Mouse (Mus musculus): Measurements from ENCODE around the gene Ppp1r1a.

The Ppp1r1a gene

DNA sequence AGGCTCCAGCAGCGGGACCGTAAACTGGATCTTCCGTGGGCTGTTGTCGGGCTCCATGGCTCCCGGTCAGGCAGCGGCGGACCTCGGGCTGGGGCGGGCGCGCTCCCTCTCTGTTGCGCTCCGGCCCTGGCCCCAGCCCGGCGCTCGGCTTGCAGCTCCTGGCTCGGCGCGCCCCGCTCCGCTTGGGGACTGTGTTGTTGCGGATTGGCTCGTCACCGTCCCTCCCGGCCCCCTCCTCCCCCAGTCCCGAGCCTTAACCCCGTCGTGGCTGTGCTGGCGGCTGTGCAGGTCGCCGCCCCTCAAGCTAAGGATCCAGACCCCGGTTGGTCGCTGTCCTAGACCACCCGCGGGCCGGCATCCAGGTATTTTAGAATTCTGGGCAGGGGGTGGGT lies at the start of gene Ppp1r1a:
TSS of gene Ppp1r1a (minus strand) at position 182 of the 392 bp plus-strand sequence.
- DNase-seq: peak; percentile 76

DNA sequence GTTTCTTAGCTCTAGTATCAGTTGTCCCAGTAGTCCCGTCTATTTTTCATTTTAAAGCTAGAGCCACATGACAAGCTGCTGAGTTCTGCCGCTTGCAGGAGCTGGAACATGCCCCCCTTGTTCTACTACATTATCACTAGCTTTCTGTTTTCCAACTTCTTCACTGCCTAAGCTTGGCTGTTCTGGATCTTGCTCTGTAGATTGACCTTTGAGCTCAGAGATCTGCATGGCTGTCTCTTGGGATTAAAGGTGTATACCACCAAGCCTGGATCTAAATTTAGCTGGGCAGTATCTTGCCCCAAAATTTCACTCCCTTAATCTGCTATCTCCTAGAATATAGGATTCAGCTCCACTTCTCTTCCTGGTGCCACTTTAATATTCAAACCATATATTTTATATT lies 48.1 kb upstream of the Ppp1r1a start:
- no peak for DNase-seq

DNA sequence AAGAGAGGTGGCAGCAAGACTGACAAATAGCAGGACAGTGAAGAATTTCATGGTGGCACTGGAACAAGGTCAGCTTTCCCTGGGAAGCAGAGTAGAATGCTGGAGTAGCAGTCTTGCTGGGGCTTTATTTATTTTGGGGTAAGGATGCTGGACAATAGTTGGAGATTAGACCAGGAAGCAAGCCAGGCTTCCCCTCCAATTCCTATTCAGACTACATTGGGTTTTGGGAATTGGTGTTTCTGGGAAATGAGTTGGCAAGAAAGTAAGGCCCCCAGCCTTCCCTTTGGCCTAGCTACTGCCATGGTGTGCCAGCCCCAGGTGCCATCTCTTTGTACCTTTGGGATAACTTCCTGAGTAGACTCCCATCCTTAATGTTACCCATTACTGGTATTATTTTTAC lies 27.2 kb upstream of the Ppp1r1a start, which contains the start of gene Glycam1:
TSS of gene Glycam1 (minus strand) at position 101 of the 400 bp plus-strand sequence.
- DNase-seq: no peak

DNA sequence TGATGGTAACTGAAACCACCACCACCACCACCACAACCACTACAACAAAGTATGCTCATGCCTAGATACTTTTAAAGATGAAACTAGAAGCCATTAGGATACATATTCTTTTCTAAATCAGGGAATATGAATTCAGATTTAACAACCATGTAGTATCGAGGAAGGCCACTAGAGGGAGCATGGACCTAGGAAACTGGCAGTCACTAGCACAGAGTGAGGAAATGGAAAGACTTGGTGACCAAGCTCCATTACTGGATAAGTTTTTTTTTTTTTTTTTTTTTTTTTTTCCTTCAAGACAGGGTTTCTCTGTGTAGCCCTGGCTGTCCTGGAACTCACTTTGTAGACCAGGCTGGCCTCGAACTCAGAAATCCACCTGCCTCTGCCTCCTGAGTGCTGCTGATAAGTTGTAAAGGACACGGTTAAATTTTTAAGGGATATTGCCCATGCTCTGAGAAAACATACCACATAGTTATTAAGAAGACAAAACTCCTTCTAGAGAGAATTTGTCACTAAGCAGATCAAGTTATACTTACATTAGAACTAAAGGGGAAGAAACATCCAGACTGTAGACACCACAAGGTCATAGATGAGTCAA lies 14.4 kb upstream of the Ppp1r1a start:
- peak; percentile 53 for DNase-seq

DNA sequence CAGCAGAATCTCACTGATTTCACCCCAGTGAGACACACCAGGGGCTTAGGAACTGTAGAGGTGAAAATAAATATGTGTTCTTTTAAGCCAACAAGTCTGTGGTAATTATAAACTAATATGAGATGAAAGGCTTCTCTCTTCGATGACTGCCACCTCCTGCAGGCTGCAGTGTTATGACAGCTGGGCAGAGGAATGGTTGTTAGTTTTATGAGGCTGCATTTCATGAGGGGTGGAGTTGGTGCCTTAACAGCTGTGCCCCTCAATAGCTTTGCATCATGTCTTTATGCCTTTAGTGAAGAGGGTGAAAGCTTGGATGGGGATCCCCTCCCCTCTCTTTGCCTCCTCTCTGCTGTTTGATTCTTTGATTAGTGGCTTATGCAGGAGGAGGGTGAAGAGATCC lies 13.2 kb upstream of the Ppp1r1a start:
- DNase-seq: no peak

DNA sequence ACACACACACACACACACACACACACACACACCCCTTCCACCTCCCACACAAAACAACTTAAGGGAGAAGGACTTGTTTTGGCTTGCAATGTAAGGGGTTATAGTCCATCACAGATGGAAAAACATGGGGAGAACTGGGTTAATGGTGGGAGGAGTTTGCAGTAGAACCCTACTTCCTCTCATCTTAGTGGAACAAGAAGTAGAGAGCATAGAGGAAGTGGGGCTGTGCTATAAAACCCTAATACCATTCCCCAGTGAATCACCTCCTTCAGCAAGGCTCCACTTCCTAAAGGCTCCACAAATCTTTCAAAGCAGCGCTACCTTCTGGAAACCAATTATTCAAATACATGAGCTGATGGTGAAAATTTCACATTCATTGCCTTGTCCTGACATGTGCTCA lies 11.7 kb upstream of the Ppp1r1a start:
- no peak for DNase-seq

DNA sequence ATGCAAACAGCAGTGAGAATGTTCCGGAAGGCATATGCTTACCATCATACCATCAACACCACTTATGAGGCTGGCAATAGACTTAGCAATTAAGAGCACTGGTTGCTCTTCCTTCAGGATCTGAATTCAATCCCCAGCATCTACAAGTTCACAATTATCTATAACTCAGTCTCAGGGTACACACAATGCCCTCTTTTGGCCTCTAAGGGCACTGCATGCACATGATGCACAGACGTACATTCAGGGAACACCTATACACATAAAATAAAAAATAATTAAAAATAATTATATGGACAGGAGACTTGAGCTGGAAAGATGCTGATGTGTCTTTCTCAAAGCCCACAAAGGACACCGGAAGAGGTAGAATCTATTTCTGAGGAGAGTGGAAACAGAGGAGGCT lies 10.2 kb upstream of the Ppp1r1a start:
- DNase-seq: no peak

DNA sequence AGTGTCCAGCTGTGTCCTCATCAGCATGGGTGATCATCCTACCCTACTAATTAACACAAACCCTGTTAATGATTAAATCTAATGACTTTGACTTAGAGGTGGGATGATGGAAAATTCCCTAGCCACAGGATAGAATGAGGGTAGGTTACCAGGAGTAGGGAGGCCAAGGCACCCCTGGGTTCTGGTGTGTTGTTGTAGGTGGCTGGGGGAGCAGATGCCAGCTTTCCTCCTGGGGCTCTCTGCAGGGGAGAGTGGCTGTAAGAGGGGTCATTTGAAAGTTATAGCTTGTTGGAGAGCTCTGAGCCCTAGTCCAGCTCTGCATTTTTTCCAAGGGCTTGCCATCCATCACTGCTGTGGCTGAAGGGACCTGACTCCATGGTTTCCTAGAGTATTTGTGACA lies 4.7 kb upstream of the Ppp1r1a start:
- no peak for DNase-seq

DNA sequence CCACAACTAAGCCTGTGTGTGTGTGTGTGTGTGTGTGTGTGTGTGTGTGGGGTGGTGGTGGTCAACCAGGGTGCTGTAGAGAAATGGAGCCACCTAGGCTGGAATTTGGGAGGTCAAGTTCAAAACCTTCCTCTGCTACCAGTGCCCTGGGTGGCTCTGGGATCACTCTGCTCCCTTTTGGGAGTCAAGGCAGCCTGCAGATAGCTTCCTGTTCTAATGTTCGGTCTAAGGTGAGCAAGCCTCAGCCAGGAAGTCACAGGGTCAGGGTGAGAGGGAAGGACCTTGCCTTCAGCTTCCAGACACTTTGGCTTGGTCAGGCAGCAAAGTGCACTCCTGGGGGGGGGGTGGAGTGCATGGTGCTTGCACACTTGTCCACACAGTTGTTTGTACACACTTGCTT lies 2.8 kb upstream of the Ppp1r1a start:
- no peak for DNase-seq

DNA sequence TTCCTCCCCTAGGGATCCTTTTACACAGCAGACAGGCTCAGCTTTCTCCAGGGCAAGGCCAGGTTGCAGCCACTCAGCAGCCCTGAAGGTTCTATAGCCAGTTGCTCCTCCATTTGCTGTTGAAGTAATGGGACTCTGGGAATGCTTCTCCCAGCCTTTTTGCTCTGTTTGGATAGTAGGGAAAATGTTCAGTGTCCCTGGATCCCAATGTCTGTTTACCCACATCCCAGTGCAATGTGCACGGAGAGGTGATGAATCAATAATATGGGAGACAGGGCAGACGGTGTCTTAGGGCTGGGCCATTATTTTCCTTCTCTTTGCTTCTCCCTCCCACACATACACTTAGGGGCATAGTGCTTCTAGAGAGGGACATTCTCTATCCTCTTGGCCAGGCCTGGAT lies 1.5 kb upstream of the Ppp1r1a start:
- no peak for DNase-seq

DNA sequence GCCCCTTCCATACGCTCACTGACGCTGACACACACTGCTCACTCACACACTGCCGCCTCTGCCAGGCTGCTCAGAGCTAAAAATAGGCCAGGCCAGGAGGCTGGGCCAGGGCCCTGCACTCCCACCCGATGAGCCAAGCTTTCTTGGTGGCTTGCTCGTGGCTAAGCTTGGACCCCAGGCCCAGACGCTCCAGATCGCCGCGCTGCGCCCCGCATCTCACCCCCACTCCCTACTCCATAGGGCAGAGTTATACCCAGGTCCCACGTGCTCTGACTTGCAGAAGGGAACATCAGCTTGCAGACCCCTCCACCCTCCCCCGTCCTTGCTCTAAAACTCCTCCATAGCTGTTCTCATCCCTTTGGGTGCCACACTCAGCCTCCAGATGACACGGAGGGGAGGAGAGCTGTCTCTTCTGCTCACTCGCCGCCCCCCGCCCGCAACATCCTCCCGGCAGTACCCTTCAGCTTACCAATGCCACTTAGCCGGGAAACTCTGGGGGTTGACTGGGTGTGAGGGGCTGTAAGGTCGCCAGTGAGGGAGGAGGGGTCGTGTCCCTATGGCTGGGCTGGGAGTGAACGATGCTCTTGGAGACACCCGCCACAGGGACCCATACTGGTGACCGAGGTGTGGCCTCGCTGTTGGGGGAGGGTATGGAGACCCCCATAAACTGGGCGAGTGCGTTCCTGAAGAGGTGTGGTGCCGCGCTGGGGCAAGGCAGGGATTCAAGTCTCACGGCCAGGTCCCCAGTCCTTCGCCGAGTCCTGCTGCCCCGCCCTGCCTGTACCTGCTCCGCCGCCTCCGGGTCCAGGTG lies 587 bp downstream of the Ppp1r1a start:
- DNase-seq: peak; percentile 76

DNA sequence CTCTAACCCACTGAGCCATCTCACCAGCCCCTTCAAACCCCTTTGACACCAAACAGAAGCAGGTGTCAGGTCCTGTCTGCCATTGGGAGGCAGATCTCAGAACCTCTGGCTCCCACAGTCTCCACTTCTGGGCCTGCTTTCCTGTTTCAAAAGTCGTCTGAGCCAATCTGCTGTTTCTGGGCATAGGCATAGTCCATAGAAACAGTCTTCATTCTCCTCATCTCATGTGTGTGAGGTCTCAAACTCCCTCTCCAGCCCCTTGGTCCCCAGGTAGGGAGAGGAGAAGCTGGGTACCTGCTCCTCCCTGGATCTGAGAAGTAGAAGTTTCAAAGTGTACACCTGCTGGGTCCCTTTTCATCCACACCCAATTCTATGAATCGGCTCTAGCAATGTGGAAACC lies 1.3 kb downstream of the Ppp1r1a start:
- DNase-seq: no peak

DNA sequence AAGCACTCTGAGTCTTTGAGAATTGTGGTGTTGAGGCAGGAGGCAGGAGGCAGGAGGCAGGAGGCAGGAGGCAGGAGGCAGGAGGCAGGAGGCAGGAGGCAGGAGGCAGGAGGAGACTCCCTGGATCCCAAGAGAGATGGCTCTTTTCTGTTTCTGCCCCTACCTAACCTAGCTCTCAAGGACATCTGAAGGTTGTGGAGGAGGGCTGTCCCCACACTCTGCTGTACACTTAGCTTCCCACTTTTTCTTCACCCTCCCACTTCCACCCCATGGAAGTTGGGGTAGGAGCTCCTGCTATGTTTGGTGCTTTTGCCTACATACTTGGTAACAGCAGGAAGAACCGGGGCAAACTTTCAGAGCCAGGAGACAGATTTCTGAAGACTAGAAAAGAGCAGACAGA lies 2.0 kb downstream of the Ppp1r1a start:
- no peak for DNase-seq

DNA sequence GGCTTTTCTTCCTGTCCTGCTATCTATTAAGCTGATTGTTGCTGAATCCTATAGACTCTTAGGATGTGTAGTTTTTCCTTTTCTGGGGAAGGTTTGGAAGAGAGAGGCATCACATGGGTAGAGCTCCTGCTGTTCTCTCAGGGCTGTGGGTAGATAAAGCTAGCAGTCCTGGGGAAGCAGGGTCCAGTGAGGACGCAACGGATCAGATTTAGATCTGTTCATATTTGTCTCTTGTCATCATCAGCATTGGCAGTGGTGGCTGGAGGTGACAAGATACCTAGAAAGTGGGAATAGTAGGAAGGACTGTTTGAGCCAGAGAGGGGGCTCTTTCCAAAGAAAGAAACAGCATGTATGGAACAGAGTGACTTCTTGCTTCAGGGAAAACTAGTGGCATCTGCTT lies 2.8 kb downstream of the Ppp1r1a start:
- no peak for DNase-seq

DNA sequence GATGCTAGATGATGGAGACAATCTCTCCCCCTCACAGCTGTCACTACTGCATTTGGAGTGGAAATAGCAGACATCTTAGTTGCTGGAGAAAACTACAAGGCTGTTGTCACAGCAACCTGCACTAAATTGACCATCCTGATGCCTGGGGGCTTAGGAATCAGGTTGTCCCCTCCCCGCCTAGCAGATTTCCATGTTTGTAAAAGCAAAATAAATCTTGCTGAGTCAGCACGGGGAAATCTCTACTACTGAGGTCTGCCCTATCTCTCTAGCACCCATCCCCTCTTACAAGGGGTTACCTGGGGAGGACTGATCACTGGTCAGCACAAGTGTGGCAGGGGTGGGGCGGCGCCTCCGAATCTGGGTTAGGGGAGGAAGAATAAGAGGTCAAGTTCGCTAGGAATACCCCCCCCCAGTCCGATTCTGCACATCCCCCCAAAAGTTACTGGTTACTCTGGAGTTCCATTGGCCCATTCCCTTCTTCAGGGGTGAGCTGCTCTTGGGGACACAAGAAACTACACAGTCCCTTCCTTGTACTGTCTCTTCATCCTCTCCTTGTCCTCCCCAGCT lies 3.7 kb downstream of the Ppp1r1a start:
- no peak for DNase-seq

DNA sequence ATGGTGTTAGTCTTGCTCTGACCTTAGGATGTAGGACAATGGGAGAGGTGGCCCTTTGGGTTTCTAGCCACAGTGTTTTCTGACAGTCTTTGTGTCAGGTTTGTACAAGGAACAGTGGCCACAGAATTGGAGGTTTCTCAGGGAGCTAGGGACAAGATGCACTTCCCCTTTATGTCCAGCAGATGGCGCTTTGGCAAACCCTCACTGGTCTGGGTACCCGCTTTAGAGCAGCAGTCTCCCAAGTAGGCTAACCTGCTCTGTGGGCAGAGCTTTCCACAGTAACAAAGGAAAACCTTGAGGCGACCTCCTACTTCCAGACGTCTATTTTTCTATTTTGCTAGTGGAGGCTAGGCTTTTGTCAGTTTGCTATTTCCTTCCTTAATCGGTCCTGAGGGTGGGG lies 7.4 kb downstream of the Ppp1r1a start:
- peak; percentile 79 for DNase-seq

DNA sequence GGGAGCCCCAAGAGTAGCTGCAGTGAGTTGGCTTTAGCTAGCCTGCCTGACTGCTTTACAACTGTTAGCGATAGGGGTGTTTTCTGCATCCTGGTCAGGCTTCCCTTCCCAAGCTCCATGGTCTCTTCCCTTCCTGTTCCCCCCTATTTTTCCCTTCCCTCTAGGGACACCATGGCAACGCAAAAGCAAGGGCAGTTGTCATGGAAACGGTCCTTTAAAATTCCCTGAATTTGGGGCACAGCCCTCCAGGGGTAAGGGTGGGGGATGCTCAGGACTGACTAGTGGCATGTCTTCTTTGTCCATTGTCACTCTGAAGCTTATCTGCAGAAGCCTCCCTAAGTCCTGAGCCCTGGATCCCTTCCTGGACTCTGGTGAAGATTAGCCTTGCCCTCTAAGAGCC lies 14.6 kb downstream of the Ppp1r1a start:
- DNase-seq: no peak

DNA sequence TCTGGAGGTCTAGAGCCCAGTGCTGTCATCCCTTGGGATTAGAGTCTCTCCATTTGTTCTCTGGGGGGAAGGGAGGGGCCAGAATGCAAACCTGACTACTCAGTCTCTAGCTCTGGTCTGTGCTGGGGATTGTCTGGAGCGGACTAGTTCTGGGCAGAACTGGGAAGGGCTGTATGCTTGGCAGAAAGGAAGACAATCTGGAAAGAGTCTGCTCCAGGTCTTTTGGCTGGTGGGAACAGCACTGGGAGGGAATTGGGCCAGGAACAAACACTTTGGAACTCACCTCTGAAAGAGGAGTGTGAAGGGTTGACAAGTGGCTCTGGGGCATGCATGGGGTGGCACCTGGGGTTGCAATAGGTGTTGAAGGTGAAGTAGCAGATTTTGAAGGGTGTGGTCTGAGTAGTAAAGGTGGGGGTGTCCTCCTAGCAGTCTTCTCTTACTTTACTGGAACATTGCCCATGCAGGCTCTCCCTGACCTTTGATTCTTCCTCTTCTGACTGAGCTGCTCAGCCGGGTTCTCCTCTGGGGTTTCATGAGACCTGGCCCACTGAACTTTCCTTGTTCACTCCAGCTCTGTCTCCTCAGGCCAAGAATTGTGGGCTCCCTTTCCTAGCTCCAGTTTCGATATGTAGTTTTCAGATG lies 15.2 kb downstream of the Ppp1r1a start:
- no peak for DNase-seq

DNA sequence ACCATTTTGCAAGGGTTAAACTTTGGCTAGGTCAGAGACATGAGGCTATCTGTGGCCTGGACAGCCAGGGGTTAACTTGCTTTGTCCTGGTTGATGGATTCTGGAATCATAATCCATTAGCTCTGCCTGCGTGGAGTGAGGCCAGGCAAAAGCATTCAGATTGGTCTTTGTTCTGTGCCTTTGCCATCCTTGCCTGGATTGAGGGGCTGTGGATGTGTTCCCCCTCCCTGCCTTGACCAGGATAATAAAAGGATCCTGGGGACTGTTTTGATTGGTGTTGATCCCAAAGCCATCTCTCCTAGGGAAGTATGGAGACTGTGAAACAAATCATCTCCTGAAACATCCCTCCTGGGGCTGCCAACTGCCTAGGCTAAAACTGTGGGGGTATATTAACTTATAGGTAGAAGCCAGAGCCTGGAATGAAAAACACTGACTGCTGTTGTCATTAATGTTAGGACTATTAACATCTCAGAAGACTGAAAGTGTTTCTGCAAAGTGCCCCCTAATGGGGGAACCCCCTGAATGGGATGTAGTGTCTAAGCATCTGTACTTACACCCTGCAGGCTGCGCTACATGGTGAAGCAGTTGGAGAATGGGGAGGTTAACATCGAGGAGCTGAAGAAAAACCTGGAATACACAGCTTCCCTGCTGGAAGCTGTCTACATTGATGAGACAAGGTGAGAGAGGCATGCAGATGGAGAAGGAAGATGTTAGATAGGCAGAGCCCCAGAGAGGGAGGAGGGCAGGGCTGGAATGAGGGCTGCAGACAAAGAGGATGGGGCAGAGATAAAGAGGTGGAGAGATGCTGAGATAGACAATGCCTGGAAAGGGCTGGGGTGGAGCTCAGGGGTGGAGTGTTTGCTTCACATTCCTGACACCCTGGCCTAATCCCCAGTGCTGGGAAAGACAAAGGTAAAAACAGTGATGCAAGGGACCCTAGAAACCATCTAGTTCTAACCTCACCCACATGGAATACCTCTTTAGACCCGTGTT lies 18.1 kb downstream of the Ppp1r1a start:
- no peak for DNase-seq

DNA sequence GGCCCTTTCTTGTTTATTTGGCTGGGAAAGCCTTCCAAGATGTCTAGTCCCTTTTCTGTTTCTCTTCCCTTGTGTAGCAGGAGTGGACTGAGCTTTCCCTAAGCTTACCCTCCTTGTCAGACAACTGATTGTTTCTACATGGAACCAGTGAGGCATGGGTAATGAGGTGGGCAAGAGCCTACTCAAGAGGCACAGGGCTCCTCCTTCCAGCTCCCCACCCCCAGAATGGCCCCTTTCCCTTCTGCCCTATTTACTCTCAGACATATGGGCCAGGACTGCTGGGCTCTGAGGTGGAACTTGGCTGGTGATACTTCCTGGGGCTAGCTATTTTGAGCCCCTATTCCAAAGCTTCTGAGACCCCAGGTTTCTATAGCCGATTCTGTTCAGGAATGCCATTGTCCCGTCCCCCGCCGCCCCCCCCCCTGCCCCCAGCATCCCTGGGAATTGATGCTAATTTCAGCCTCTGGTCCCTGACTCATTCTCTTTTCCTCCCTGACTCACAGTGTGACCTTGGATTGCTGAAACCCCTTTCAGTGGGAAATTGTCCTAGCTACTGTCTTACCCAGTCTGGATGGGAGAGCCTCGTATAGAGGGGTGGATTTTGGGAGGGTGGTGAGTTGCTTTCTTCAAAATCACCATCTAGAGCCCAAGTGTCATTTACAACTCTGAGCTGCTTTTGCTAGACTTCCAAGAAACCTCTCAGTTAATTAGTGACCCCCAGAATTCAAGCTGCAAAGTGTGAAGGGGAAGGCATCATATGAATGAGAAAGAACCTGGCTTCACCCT lies 19.0 kb downstream of the Ppp1r1a start:
- DNase-seq: no peak

DNA sequence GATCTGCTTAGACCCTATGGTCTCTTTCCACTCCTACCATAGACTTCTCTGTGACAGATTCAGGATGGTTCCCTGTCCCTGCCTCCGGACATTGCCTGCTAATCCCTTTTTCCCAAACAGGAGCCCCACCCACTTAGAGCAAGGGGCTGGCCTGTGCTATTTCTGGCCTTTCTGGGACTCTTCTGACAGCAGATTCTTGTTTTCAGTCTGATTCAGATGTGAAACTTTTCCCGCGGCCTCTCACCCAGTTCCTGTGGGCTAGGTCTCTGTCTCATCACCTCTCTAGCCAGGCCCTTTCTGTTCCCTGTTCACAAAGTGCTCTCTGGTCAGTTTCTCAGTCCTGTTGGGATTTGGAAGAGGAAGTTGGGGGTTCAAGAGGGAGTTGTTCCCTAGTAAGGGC lies 22.9 kb downstream of the Ppp1r1a start:
- DNase-seq: no peak

DNA sequence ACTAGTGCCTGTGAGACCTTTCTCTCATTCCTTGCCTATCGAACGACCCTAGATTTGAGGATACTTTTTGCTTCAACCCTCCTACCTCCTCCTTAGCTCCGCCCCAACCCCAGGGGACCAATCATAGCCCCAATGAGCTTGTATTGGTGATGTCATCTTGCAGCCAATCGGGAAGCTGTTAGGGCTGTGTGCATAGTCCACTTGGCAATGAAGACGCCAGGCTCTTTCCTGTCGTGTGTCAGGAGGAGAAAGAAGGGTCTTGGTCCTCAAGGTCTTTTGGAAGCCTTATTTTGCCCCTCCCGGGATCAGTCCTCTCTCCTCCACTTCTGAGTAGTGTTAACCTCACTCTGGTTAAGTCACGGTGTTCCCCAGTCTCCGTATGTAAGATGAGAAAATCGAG lies 23.7 kb downstream of the Ppp1r1a start:
- peak; percentile 76 for DNase-seq
